Mouse (Mus musculus) myocyte (in vitro differentiated cells): ENCODE results near the gene Trim25.

Source experiments
- CEBPB ChIP-seq: IDR thresholded peaks from 2 replicates; pipeline ENCODE4 v1.6.1; 2011; ENCODE audit warnings: mild to moderate bottlenecking, moderate library complexity; ENCODE audit not compliant: poor library complexity, insufficient read depth, severe bottlenecking
- MYOG ChIP-seq, 3 experiments: IDR thresholded peaks; one replicate each; pipeline ENCODE4 v1.6.1; 2011; ENCODE audit warnings: control low read depth in 2 of 3, low read depth in 2 of 3, mild to moderate bottlenecking in 2 of 3; ENCODE audit not compliant: insufficient read length in 2 of 3, control insufficient read depth in 1 of 3, insufficient read depth in 1 of 3
- POLR2A ChIP-seq: IDR thresholded peaks from one replicate; pipeline ENCODE4 v1.6.1; 2011; ENCODE audit warnings: low read depth, mild to moderate bottlenecking, control low read depth, moderate library complexity; ENCODE audit not compliant: insufficient read length

GRCm38 (mm10) chr11:88998406-88998805 lies 770 bp upstream of the Trim25 start:
- TF ChIP-seq POLR2A: no peak
- no peak for TF ChIP-seq CEBPB
- no peak for TF ChIP-seq MYOG (IDR thresholded peaks at IDR 0.05; ENCODE audit: control insufficient read depth in 1 of 3, insufficient read depth in 1 of 3, insufficient read length in 2 of 3, low read depth in 2 of 3)
